In the genomic region with DNA sequence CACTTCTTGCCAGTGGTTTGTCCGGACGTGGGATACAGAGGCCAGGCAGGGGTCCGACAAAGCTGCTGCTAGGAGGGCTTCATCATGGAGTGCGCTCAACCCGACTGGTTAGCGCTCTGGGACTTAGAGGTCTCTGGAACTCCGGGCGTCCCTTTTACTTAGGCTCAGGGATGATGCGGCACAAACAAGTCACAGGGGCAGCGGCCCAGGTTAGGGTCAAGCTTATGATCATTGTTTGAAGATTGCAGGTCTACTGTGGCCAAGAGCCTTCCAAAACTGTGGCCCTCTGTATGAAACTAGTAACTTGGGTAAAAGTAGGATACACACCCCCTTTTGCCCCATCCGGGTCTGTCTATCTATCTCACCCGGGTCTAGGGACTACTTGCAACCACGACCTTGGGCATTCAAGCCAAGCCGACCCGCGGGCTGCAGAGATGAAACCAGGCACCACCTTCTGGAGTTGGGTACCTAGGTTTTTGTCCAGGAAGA, we compare ENCODE assay signal across 8 mouse cellular contexts. TPM values are rescaled to one million over a fixed set of nuclear protein-coding genes. Genes with fewer than 3 reads are reported as not detected.
A peak's percentile ranks its signal among the peaks of the same experiment; 100 is the strongest.
DNase-seq lines count a peak whose midpoint lies in the region; ATAC-seq and TF ChIP-seq lines count a peak whose summit lies in the region.

No protein-coding gene starts in this region.

- H3K4me3 ChIP-seq in lung, embryonic 14.5 days (ENCODE audit: low read depth, low read length), result peak overlapping the region; percentile 48
- H3K4me3 ChIP-seq in embryonic facial prominence, embryonic 11.5 days (ENCODE audit: low read depth, low read length), result peak overlapping the region; percentile 51
- peak overlapping the region; percentile 46 for H3K4me3 ChIP-seq in hindbrain, embryonic 14.5 days (replicated peaks; ENCODE audit: low read length)
- H3K4me3 ChIP-seq in midbrain, embryonic 14.5 days (replicated peaks; ENCODE audit: low read depth, low read length), result peak overlapping the region; percentile 52

- no peaks in the 10 kb centered on the region for H3K36me3 ChIP-seq in lung, embryonic 14.5 days (ENCODE audit: insufficient read depth)
- no peaks in the 10 kb centered on the region for H3K36me3 ChIP-seq in embryonic facial prominence, embryonic 11.5 days (replicated peaks; ENCODE audit: control insufficient read depth, insufficient read depth, low read depth, low read length)
- H3K36me3 ChIP-seq in hindbrain, embryonic 14.5 days (replicated peaks; ENCODE audit: control insufficient read depth, insufficient read depth), result no peaks in the 10 kb centered on the region
- H3K36me3 ChIP-seq in midbrain, embryonic 14.5 days (ENCODE audit: control insufficient read depth, insufficient read depth, low read length), result no peaks in the 10 kb centered on the region

- H3K4me1 ChIP-seq in lung, embryonic 14.5 days (ENCODE audit: insufficient read depth), result peaks cover 7% of the 10 kb centered on the region; the same call in 1 of the 2 replicates
- no peaks in the 10 kb centered on the region for H3K4me1 ChIP-seq in embryonic facial prominence, embryonic 11.5 days (ENCODE audit: control insufficient read depth, insufficient read depth, low read length)
- H3K4me1 ChIP-seq in hindbrain, embryonic 14.5 days (replicated peaks; ENCODE audit: control insufficient read depth, insufficient read depth, low read length), result peaks cover 17% of the 10 kb centered on the region
- H3K4me1 ChIP-seq in midbrain, embryonic 14.5 days (ENCODE audit: control insufficient read depth, insufficient read depth, low read length), result peaks cover 16% of the 10 kb centered on the region

- H3K27me3 ChIP-seq in lung, embryonic 14.5 days (ENCODE audit: insufficient read depth, low read length), result peaks cover 12% of the 10 kb centered on the region; the same call in 1 of the 2 replicates
- H3K27me3 ChIP-seq in embryonic facial prominence, embryonic 11.5 days (ENCODE audit: control insufficient read depth, insufficient read depth, low read length), result no peaks in the 10 kb centered on the region
- H3K27me3 ChIP-seq in hindbrain, embryonic 14.5 days (ENCODE audit: control insufficient read depth, insufficient read depth, low read length), result peaks cover 14% of the 10 kb centered on the region
- peaks cover 12% of the 10 kb centered on the region for H3K27me3 ChIP-seq in midbrain, embryonic 14.5 days (ENCODE audit: control insufficient read depth, insufficient read depth, low read length)

- H3K9me3 ChIP-seq in lung, embryonic 14.5 days (ENCODE audit: low read depth, low read length), result no peaks in the 10 kb centered on the region
- no peaks in the 10 kb centered on the region for H3K9me3 ChIP-seq in embryonic facial prominence, embryonic 11.5 days (replicated peaks; ENCODE audit: control insufficient read depth, low read length)
- H3K9me3 ChIP-seq in hindbrain, embryonic 14.5 days (ENCODE audit: control insufficient read depth, low read length), result no peaks in the 10 kb centered on the region
- H3K9me3 ChIP-seq in midbrain, embryonic 14.5 days (ENCODE audit: control insufficient read depth, low read length), result no peaks in the 10 kb centered on the region

- peak overlapping the region; percentile 92 for H3K4me2 ChIP-seq in lung, embryonic 14.5 days
- peak overlapping the region; percentile 89 for H3K4me2 ChIP-seq in embryonic facial prominence, embryonic 11.5 days (ENCODE audit: low read depth, low read length)
- H3K4me2 ChIP-seq in hindbrain, embryonic 14.5 days (replicated peaks), result peak overlapping the region; percentile 96
- H3K4me2 ChIP-seq in midbrain, embryonic 14.5 days (ENCODE audit: low read length), result peak overlapping the region; percentile 99

- no peak for ATAC-seq in lung, embryonic 14.5 days (ENCODE audit: insufficient read depth)
- no peak for ATAC-seq in embryonic facial prominence, embryonic 11.5 days (replicated peaks; ENCODE audit: insufficient number of reproducible peaks, low FRiP score, low TSS enrichment, low read depth)
- no peak for ATAC-seq in hindbrain, embryonic 14.5 days (ENCODE audit: low FRiP score)
- no peak for ATAC-seq in midbrain, embryonic 14.5 days (ENCODE audit: low FRiP score, low TSS enrichment)
- no peak for ATAC-seq in monocyte, adult 5-6 weeks (replicated peaks; ENCODE audit: insufficient number of reproducible peaks, low FRiP score, low TSS enrichment, poor library complexity, severe bottlenecking)

- TF ChIP-seq CTCF in lung, embryonic 14.5 days (IDR thresholded peaks at IDR 0.05; ENCODE audit: low read depth), result no peak

- 3% methylated on average over 16 of the region's 16 CpGs for WGBS in lung, embryonic 14.5 days
- WGBS in embryonic facial prominence, embryonic 11.5 days, result 4% methylated on average over 16 of the region's 16 CpGs
- WGBS in hindbrain, embryonic 14.5 days, result 4% methylated on average over 16 of the region's 16 CpGs
- 3% methylated on average over 16 of the region's 16 CpGs for WGBS in midbrain, embryonic 14.5 days

- peak overlapping the region; percentile 58; the same call in 1 of the 2 replicates for H3K9ac ChIP-seq in lung, embryonic 14.5 days
- no peak overlapping the region; the same call in 1 of the 2 replicates for H3K9ac ChIP-seq in embryonic facial prominence, embryonic 11.5 days (replicated peaks; ENCODE audit: low read length)
- H3K9ac ChIP-seq in hindbrain, embryonic 14.5 days, result peak overlapping the region; percentile 66; the same call in 1 of the 2 replicates
- H3K9ac ChIP-seq in midbrain, embryonic 14.5 days (replicated peaks; ENCODE audit: low read length), result peak overlapping the region; percentile 50; the same call in 1 of the 2 replicates

- peak; percentile 17 for DNase-seq in lung, embryonic 14.5 days
- DNase-seq in lung, postnatal 10 days, result no peak
- DNase-seq in embryonic facial prominence, embryonic 11.5 days (ENCODE audit: low spot score), result no peak
- DNase-seq in hindbrain, embryonic 14.5 days (ENCODE audit: low spot score), result no peak
- DNase-seq in midbrain, embryonic 14.5 days, result peak; percentile 13
- no peak for DNase-seq in thymus, postnatal 0 days (ENCODE audit: low spot score)
- DNase-seq in urinary bladder, postnatal 25 days (ENCODE audit: low spot score), result no peak

- H3K27ac ChIP-seq in lung, embryonic 14.5 days (ENCODE audit: low read depth), result no peak overlapping the region
- H3K27ac ChIP-seq in embryonic facial prominence, embryonic 11.5 days (replicated peaks; ENCODE audit: low read depth, low read length), result no peak overlapping the region
- no peak overlapping the region for H3K27ac ChIP-seq in hindbrain, embryonic 14.5 days
- no peak overlapping the region for H3K27ac ChIP-seq in midbrain, embryonic 14.5 days (replicated peaks; ENCODE audit: low read depth, low read length)

RNA-seq across cellular contexts. Expression of a gene that starts 0.9 kb away (rescaled TPM):
- 7.3 and 8.4 TPM in 2 replicates for polyA plus RNA-seq in lung, embryonic 14.5 days (2014; fragmentation: Nextera tagmentation; extraction: Ambion mirVana)
- polyA plus RNA-seq in embryonic facial prominence, embryonic 11.5 days (2014; fragmentation: Nextera tagmentation; extraction: Ambion mirVana), result 20.6 and 21.7 TPM in 2 replicates
- 5.5 and 6.6 TPM in 2 replicates for polyA plus RNA-seq in hindbrain, embryonic 14.5 days (2014; fragmentation: Nextera tagmentation; extraction: Ambion mirVana)
- polyA plus RNA-seq in midbrain, embryonic 14.5 days (2014; fragmentation: Nextera tagmentation; extraction: Ambion mirVana), result 3.1 and 5.1 TPM in 2 replicates
- polyA plus RNA-seq in thymus, postnatal 0 days (2015; fragmentation: Nextera tagmentation; extraction: Ambion mirVana), result 13.5 and 14.7 TPM in 2 replicates
- total RNA-seq in monocyte, adult 5-6 weeks (2017), result 1.1 to 2.5 TPM in 2 of 3 replicates, not detected in the other

Comparison
In these comparisons a context has a peak if more than half of its experiments do, and no peak if none do; other contexts are left out.
1. DNase-seq: peak in lung, embryonic 14.5 days (single experiment) and midbrain, embryonic 14.5 days (single experiment); none in lung, postnatal 10 days (single experiment), embryonic facial prominence, embryonic 11.5 days (single experiment), hindbrain, embryonic 14.5 days (single experiment), thymus, postnatal 0 days (single experiment) and urinary bladder, postnatal 25 days (single experiment).
2. Peak in every context shown above with its lines, with median percentiles within 50 percentile points of each other: H3K4me2 ChIP-seq and H3K4me3 ChIP-seq.